Mouse (Mus musculus) spleen, adult 2 months (tissue): ENCODE data around the gene Pex6. TPM values are rescaled to one million over a fixed set of nuclear protein-coding genes. Genes with fewer than 3 reads are reported as not detected.

Source experiments
- DNase-seq, 2 experiments: peaks; one replicate each; pipeline versions ENCODE4 v3.0.0 to v3.0.0-alpha.2; 2012 to 2021; ENCODE audit warnings: low spot score in 2 of 2, low read depth in 1 of 2
- H3K27ac ChIP-seq: fragments of 200-500 bp; 2 replicates; pipeline ENCODE4 v1.5.1; 2012; ENCODE audit warnings: low read length, inconsistent platforms; ENCODE audit not compliant: insufficient read depth
- H3K27me3 ChIP-seq: fragments of 200-500 bp; 2 replicates; pipeline ENCODE4 v1.6.1; 2012; ENCODE audit warnings: mild to moderate bottlenecking, moderate library complexity, low read length, inconsistent platforms; ENCODE audit not compliant: control insufficient read depth, insufficient read depth
- H3K36me3 ChIP-seq: fragments of 200-500 bp; 2 replicates; pipeline ENCODE4 v1.6.1; 2012; ENCODE audit warnings: mild to moderate bottlenecking, low read length, inconsistent platforms; ENCODE audit not compliant: control insufficient read depth, insufficient read depth
- H3K4me1 ChIP-seq: fragments of 200-500 bp; 2 replicates; pipeline ENCODE4 v1.6.1; 2011; ENCODE audit warnings: inconsistent platforms; ENCODE audit not compliant: control insufficient read depth, insufficient read depth, insufficient read length
- H3K4me3 ChIP-seq: fragments of 200-500 bp; 2 replicates; pipeline ENCODE4 v1.5.1; 2011; ENCODE audit warnings: mild to moderate bottlenecking, inconsistent platforms; ENCODE audit not compliant: insufficient read depth, insufficient read length; ENCODE audit errors: extremely low read depth
- CTCF ChIP-seq: fragments of 200-500 bp; IDR thresholded peaks from 2 replicates; pipeline ENCODE4 v1.5.1; 2011; ENCODE audit warnings: mild to moderate bottlenecking, inconsistent platforms; ENCODE audit not compliant: insufficient read depth, insufficient read length, insufficient replicate concordance; ENCODE audit errors: extremely low read depth
- POLR2A ChIP-seq: fragments of 200-500 bp; IDR thresholded peaks from 2 replicates; pipeline ENCODE4 v1.6.1; 2011; ENCODE audit warnings: low read depth, low read length, inconsistent platforms
- WGBS: fragments of 180-500 bp; shearing (Covaris S2); methylation state at CpG from one replicate; pipeline ENCODE4 v1.1.7; 2018; 5-methylcytosine and 5-hydroxymethylcytosine counted together
- polyA plus RNA-seq: library from polyadenylated mRNA; depleted of rRNA; stranded (reverse); fragments of >200 nt; gene quantifications from 2 replicates; pipeline ENCODE4 v1.2.3, GENCODE M21; 2012

Gene Pex6
- polyA plus RNA-seq, 1 experiment = 44.9 TPM

DNA sequence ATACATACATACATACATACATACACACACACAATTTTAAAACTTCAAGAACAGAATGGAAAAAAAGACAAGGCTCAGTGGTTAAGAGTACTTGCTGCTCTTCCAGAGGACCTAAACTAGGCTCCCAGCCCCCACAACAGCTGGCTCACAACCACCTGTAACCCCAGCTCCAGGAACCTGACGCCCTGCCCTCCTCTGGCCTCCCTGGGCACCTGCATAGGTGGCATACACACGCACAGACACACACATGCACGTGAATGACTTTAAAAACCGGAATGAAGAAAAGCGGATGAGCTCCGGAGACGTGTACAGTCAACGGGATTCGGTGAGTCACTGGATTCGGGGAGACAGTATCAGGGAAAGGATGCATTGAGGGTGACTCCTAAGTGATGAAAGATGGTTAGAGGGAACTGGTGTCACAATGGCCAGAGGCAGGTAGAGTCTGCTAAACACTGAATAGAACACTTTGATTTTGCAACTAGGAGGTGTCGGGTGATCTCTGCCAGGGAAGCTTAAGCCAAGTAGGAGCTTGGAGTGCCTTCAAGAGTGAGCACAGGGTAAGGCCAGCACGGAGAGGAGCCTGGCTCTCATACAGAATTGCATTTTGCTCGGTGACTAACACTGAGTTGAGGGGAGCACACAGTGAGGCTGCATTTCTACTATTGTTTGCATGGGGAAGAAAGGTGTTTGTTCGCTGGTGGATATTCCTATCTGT, 4.7 kb upstream of the Pex6 start:
- DNase-seq = no peak
- no peak overlapping the region for H3K4me3 ChIP-seq
- no peak for TF ChIP-seq CTCF
- no peak for TF ChIP-seq POLR2A
- H3K27me3 ChIP-seq = no peaks in the 10 kb centered on the region
- no peaks in the 10 kb centered on the region for H3K36me3 ChIP-seq
- H3K4me1 ChIP-seq = peaks cover 5% of the 10 kb centered on the region; the same call in 1 of the 2 replicates
- no peak overlapping the region for H3K27ac ChIP-seq
- 94% methylated on average over 14 of the region's 14 CpGs for WGBS

GRCm38 (mm10) chr17:46711612-46712271, 479 bp downstream of the Pex6 start:
- Histone ChIP-seq H3K4me3 (peak overlapping the region; percentile 98), H3K4me1 (peaks cover 7% of the 10 kb centered on the region; the same call in 1 of the 2 replicates), H3K36me3 (peaks cover 9% of the 10 kb centered on the region), H3K27ac (peak overlapping the region; percentile 80), H3K27me3 (no peaks in the 10 kb centered on the region)
- under 1% methylated on average over 71 of the region's 76 CpGs for WGBS
- no peak for TF ChIP-seq POLR2A
- no peak for TF ChIP-seq CTCF
- DNase-seq = no peak

- H3K27ac ChIP-seq = no peak overlapping the region
- H3K27me3 ChIP-seq = no peaks in the 10 kb centered on the region
These were observed 1.2 kb downstream of the Pex6 start for GRCm38 (mm10) chr17:46712442-46712841.

DNA sequence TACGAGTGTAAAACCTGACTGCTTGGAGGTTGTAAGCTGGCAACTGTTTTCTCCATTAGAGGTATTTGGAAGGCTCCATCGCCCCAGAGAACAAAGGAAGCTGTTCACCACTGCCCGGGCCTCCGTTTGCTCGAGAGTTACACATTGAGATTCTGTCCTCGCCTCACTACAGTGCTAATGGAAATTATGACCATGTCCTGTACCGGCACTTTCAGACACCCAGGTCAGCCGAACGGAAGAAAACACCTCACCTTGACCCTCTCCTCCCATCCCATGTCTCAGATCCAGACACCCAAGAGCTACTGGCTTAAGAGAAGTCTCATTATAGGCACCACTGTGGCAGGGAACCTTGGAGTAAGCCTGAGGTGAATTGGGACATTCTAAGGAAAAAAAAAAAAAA, 2.6 kb downstream of the Pex6 start:
- TF ChIP-seq CTCF = no peak
- no peak for TF ChIP-seq POLR2A
- no peak for DNase-seq
- peaks cover 9% of the 10 kb centered on the region for H3K36me3 ChIP-seq
- no peaks in the 10 kb centered on the region for H3K27me3 ChIP-seq
- H3K4me3 ChIP-seq = no peak overlapping the region
- WGBS = 91% methylated on average over 9 of the region's 9 CpGs
- H3K27ac ChIP-seq = no peak overlapping the region
- peaks cover 7% of the 10 kb centered on the region; the same call in 1 of the 2 replicates for H3K4me1 ChIP-seq

More at GRCm38 (mm10) chr17:46712442-46712841, 1.2 kb downstream of the Pex6 start:
- Histone ChIP-seq H3K4me3 (peak overlapping the region; percentile 98; the same call in 1 of the 2 replicates), H3K4me1 (peaks cover 7% of the 10 kb centered on the region; the same call in 1 of the 2 replicates), H3K36me3 (peaks cover 9% of the 10 kb centered on the region)
- 6% methylated on average over 7 of the region's 7 CpGs for WGBS
- no peak for TF ChIP-seq CTCF
- no peak for TF ChIP-seq POLR2A
- no peak for DNase-seq

DNA sequence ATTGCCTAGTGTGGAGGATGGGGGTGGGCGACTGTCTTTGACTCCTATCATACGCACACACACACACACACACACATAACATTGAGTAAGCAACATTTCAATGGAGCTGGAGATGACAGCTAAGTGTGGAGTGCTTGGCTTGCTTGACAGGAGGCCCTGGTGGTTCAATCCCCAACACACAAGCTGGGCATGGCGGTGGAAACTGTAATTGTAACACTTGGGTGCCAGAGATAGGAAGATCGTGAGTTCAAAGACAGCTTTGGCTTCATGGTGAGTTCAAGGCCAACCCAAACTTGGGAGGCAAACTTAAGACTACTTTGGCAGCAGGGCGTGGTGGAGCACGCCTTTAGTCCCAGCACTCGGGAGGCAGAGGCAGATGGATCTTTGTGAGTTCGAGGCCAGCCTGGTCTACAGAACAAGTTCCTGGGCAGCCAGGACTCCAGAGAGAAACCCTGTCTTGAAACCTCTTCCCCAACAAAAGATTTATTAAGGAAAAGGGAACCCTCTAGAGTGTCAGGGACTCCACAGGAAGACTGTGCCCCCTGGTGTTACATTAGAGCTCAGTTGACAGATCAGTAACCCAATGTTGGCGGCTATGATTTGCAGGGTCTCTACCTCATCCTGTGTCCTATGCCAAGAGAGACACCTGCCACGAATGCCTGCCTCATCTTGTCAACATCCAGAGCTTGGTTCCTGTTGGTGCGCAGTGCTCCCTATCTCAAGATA, 3.7 kb downstream of the Pex6 start:
- Histone ChIP-seq H3K27ac (no peak overlapping the region), H3K36me3 (peaks cover 9% of the 10 kb centered on the region), H3K27me3 (no peaks in the 10 kb centered on the region), H3K4me1 (peaks cover 7% of the 10 kb centered on the region; the same call in 1 of the 2 replicates), H3K4me3 (no peak overlapping the region)
- WGBS = 91% methylated on average over 11 of the region's 11 CpGs
- TF ChIP-seq POLR2A (no peak), CTCF (no peak)
- DNase-seq = no peak

GRCm38 (mm10) chr17:46721077-46721476, 9.8 kb downstream of the Pex6 start:
- Histone ChIP-seq H3K4me3 (no peak overlapping the region), H3K27ac (no peak overlapping the region), H3K36me3 (peaks cover 18% of the 10 kb centered on the region), H3K4me1 (no peaks in the 10 kb centered on the region), H3K27me3 (no peaks in the 10 kb centered on the region)
- no peak for DNase-seq
- 86% methylated on average over 7 of the region's 7 CpGs for WGBS
- TF ChIP-seq POLR2A (no peak), CTCF (no peak)
